Mouse (Mus musculus) monocyte, adult 2 months (primary cell): ENCODE results near the gene Pkhd1.
"Not testable (repeated sequence)": the region's sequence is repeated elsewhere in the genome, so short reads cannot be mapped to it uniquely, and the experiment has no call there.

Source experiments
- DNase-seq, 2 experiments: peaks; one replicate each; pipeline ENCODE4 v3.0.0; 2022; ENCODE audit warnings: low spot score in 2 of 2, low read depth in 1 of 2

The Pkhd1 gene

DNA sequence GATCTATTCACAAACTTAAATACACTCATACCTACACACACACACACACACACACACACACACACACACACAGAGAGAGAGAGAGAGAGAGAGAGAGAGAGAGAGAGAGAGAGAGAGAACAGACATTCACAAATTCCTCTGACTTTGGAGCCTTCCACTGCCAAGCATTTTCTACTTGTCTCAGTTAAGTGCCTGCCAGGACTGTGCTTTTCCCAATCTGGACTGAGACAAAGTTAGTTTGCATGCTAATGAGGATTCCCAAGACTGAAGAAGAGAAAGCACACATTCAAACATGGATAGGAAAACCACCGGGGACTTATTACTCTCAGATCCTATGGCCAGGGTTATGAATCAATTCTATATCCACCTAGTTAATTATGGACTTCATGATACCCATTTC lies 118.9 kb downstream of the Pkhd1 start:
- DNase-seq, result no peak

DNA sequence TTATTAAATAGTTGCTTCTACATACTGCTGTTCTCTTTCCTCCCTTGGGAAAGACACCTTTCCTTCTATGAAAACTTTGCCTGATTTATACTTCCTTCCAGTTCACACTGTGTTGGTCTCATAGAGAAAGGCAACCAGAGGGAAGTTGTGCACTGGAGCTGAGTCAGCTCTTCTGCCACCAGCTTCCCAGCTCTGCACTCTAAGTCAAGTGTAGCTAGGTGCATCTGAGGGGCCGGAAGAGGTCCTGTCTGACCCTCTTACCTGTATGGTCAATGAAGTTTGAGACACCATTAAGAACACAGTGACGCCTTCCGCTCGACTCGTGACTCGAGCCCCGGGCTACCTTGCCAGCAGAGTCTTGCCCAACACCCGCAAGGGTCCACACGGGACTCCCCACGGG lies 131.8 kb downstream of the Pkhd1 start:
- DNase-seq, result no peak

DNA sequence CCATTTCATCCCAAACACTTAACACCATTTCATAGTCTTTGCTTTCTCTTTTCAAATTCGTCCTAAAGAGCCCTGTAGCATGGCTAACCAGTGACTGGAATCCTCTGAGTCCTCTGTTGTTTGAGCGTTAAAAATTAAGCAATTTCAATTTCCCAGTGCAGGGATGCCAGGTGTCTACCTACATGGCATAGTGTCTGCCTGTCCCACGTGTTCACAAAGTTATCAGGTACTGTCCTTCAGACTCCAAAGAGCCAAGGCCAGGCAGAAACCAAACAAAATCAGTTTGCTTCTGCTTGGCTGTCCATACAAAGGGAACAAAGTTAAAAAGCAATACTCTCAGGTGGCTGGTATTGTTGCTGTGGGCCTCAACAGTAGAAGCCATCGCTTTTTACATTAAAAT lies 136.0 kb downstream of the Pkhd1 start:
- DNase-seq, result no peak

DNA sequence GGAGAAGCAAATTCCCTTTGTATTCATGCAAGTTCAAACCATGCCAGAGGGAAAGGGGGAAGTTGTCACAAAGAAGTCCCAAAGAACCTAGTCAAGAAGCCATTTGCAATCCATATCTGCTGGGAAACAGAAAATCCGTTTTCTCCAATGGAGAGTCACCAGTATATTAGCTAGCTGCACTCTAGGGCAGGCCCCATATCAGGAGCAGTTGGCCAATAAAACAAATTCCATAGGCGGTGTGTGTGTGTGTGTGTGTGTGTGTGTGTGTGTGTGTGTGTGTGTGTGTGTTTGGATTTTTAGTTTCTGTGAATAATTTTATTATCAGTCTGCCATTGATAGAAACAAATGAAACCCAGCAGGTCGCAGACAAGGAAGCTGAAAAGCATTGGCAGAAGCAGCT lies 139.2 kb downstream of the Pkhd1 start:
- no peak for DNase-seq

DNA sequence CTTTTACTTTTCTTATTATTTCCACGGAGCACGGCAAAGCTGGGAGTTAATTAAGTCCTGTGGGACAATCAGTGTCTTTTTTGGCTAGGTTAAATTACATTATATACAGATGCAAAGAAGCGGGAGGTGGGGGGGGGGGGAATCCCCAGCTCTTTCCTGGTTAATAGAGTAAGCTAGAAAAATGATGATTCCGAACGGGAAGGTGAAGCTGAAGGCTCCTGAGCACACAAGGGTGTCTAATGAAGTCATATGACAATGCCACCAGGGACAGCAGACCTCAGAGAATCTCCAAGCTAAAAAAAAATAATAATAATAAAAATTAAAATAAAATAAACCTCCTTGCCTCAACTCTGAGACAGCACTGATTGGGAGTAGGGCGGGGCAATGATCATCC lies 139.6 kb downstream of the Pkhd1 start:
- DNase-seq, result no peak

DNA sequence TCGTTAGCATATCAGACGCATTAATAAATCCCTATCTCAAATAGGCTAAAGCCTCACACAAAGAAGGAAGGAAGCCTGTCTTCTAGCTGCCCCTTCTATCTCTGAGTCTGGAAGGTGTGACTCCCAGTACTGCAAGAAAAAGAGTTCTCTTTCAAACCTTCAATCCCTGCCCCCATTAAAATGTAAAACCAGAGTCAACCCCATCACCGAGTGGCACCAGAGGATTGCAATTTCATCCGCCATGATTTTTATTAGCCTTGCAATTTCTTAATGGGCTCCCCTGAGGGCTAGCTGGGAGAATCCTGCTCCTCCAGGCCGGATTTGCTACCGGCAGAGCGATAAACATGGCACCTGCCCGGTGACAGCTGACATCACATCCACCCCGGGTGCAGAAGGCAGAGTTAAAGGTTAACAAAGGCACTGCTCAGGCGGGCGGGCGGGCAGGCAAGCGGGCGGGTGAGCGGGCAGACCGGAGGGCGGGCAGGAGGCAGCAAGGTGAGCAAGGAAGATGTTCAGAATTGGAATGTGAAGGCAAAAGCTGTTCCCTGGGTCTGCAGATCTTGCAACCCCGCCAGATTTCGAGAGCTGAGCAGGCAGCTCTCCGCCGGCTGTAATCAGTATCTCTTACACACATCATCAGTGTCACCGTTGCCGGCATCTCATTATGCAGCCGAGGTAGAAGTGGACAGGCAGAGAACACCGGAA lies 140.2 kb downstream of the Pkhd1 start:
- DNase-seq, result no peak

DNA sequence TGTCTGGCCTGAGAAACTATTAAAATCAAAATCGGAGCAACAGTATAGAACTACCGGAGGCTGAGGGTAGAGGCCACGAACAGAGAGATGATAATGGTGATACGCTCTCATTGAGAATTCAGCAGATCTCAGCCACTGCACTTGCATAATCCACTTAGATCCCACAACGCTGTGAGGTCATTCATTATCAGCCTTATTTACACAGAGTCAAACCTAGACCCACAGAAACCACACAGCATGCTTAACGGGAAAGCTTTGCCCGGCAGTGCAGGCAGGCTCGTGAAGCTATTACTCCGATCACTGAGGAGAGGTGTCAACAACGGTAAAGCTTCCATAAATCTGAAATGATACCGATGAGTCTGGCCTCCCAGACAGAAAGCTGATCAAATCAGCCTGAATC lies 147.1 kb downstream of the Pkhd1 start:
- no peak for DNase-seq

DNA sequence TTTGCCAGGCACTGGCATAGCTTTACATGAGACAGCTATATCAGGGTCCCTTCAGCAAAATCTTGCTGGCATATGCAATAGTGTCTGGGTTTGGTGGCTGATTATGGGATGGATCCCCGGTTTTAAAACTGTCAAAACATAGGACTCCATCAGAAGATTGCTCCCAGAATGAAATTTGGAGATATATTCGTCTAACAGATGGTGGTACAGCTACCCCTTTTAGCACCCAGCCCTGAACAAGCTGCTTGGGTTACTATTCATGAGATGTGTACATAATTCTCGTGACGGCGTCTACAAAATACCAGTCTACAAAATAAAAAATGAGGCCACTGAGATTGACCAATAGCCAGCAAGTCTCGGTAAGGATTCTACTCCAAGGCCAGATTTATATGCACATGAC lies 147.5 kb downstream of the Pkhd1 start:
- no peak for DNase-seq

DNA sequence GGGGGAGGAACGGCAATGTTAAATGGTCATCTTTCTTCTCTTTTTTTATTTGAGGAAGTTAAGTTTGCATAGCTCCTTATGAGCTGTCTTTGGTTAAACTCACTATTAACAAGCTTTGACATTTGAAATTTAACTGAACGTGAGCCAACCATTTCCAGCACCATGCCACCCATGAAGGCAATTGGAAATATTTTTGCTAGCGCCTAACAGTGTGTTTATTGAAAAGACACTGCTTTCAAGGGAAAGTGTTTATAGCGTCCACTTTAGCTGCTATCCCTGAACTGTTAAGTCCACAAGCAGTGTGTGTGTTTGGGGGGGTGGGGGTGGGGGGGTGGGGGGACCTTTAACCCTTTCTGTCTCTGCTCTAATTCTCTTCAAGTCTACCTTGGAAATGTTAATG lies 151.4 kb downstream of the Pkhd1 start:
- no peak for DNase-seq

DNA sequence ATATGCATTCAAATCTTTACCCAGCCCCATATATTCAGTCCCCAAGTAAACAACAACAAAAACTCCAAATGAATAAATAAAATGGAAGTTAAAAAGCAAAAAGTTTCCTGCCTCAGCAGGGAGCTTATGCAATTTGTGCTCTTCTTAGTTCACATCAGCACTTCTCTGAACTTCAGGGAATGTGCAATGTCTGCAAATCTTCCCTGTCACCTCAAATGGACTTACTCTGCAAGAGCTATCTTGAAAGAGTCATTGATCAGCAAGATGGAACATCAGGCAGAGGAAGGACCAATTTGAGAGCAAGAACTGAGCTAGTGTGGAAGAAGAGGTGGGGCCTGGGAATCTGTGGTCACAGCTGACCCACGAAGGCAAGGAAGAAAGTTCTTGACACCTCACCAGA lies 163.2 kb downstream of the Pkhd1 start:
- no peak for DNase-seq

DNA sequence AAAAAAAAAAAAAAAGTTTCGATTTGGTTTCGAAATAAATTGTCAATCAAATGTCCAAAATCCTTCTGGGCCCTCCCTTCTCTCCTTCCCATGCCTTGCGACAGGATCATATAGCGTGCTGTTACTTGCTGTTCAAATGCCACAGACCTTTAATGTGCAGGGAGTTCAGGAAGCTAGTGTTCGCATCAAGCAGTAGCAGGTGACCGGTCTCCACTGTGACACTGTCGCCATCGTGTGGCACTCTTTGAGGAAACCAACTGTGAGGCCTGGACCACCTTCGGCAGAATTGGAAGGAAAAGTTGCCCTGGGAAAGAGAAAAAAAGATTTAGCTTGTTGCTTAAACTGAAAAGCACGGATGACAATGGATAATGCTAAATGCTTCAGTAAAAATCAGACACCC lies 167.8 kb downstream of the Pkhd1 start:
- no peak for DNase-seq

DNA sequence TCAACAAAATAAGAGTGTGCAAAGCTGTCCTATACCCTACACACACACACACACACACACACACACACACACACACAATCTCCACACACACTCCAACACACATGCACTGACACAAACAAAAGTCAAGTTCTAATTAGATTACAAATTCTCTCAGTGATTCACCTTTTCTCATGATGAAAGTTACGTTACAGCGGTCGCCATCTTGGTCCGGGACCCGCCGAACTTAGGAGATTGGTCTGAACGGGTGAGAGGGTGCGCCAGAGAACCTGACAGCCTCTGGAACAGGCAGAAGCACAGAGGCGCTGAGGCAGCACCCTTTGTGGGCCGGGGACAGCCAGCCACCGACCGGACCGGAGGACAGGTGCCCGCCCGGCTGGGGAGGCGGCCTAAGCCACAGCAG lies 185.8 kb downstream of the Pkhd1 start:
- not testable (repeated sequence) for DNase-seq

DNA sequence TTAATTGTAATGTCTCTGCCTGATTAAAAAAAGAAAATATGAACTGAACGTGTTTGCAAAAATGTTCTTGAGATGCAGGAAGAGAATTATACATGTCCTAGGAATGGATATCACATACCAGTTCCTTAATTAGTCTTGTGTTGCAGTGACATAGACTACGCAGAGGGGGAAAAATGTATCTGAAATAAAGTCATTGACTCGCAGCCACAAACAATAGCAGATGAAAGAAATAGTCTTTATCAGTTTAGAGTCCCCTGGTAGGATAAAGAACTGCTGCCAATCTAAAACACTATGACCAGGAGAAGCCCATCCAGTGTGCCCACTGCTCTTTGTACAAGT lies 188.8 kb downstream of the Pkhd1 start:
- DNase-seq, result no peak

DNA sequence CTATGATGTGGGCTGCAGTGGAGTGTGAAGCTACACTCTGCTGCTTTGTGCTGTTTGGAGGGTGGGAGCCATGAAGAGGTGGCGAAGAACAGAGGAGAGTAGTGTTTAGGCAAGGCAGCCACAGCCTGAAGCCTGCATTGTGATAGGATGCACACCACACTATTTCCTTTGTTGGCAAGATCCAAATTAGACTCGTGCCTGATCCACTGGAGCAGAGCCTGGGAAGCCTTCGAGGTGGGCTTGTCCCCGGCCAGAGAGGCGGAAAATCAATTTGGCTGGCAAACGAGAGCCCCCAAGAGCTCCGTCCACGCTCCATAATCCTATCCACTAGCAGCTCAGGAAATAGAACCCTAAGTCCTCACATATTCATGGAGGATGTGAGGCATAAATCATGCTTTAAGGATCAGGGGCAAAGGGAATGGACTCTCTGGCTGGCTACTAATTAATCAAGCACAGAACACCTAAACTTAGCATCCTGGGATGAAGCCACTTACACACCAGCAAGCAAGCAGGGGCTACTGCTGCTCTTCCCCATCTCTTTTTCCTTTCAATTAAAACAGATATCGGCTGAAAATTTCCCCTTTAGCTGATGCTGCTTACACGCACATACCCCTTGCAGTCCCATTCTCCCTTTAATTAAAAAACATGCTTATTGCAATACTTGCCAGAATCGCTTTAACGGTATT lies 189.4 kb downstream of the Pkhd1 start:
- no peak for DNase-seq

DNA sequence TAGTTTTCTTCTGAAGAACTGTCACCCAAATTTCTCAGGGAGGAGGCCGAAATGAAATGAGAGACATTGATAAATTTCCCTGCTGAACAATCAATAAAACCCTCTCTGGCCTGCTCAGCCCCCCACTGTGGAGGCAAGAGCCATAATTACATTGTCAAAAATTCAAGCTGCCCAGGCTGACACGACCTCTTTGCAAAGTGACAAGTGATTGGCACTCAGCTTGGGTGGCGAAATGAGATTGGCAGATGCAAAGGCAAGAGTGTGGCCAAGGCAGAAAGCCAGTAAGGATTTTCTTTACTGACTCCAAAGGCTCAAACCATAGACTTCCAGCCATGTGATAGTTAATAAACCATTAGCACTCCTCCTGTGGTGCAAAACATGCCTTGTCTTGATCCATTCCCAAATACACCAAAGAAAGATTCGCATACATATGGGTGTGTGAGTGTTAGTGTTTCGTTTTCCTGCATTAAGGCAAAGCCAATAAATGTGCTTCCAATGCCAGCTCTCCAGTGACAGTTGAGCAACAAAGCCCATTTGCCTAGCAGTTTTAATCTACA lies 208.4 kb downstream of the Pkhd1 start:
- no peak for DNase-seq

DNA sequence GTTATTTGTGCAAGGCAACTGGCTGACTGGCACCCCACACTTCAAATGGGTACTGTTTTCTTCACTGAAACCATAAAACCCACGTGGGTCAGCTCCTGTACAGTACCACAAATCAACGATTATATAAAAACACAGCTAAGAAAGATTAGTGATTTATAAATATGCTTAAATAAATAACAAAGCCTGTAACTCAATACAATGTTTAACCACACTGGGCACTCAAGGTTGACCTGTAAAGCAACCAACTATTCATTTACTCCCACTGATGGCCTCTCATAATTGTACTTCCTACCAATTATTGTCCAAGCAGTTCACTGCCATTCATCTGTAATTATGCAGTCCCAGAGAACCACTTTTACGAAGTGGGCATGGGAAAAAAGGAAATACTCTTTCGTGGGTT lies 219.5 kb downstream of the Pkhd1 start:
- no peak for DNase-seq

DNA sequence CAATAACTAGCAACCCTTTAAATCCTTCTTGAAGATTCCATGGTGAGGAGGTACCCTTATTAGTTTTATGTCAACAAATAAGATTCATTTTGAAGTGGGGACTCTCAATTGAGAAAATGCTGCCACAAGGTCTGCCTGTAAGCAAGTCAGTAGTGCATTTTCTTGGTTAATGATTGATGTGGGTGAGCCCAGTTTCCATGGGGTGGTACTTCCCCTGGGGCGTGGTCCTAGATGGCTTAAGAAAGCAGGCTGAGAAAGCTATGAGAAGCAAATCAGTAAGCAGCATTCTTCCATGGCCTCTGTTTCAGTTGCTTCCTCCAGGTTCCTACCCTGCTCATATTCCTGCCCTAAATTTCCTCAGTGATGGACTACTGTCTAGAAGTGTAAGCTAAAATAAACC lies 253.4 kb downstream of the Pkhd1 start:
- DNase-seq, result no peak

DNA sequence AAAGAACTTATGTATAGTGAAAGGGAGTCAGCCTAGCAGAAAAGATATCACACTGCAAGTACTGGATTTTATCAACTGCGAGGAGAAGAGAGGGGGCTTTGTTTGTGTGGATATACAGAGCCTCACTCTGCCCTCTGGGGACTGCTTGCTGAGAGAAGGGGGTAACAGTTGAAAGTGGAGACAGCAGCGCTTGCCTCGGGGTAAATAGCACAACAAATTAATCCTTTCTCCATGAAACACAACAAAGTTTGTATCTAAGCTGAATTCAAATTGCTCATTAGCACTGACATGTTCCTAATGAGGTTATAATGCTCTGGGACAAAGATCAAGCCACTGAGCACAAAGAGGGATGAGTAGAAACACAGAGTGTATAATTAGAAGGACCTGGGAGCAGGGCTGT lies 273.2 kb downstream of the Pkhd1 start:
- no peak for DNase-seq

DNA sequence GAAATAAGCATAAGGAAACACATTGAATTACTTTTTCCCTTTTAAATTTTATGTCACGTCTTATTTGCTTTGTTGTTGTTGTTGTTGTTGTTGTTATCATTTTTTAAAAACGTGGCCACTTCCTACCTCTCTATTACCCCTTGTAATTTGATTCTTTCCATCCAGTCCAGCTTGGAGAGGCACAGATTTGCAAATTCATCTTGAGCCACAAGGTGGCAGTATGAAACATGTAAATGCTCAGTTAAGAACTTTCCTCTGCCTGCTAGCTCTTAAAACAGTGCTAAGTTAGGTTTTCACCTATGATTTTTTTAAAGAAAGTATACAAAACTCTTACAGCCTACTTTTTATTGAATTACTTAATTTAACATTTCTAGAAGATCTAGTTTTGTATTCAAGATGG lies 306.4 kb downstream of the Pkhd1 start:
- DNase-seq, result no peak

DNA sequence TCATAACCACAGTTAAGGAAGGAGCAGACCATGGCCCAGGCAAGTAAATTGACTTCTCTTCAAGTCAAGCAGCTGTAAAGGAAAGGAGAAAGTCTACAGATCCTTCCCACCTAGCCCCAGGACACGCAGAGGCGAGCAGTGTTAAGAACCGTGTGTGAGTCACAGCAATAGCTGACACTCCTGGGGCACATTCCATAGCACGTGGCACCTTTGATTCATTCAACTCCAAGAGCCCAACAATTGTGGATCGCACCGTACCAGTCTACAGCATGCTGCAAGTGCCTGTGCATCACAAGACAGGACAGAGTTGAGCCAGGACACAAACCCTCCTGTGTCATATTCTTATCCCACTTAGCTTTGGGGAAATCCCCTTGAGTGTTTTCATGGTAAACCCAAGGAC lies 306.9 kb downstream of the Pkhd1 start:
- no peak for DNase-seq

DNA sequence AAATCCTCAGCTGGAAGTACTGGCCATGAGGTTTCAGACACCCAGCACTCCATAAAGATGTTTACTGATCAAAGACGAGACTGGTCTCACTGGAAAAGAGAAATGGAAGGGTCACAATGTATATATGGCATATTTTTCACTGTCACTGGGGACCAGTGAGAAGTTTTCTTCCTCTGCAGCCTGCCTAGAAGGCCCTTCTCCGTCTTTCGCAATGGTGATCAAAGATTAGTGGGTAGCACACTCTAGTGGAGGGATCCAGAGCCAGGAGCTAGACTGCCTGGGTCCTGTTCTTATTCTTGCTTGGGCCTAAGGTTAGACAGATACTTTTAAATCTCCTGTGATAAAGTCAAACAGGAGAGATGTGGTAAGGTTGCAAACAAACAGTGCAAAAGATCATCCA lies 311.7 kb downstream of the Pkhd1 start:
- no peak for DNase-seq

DNA sequence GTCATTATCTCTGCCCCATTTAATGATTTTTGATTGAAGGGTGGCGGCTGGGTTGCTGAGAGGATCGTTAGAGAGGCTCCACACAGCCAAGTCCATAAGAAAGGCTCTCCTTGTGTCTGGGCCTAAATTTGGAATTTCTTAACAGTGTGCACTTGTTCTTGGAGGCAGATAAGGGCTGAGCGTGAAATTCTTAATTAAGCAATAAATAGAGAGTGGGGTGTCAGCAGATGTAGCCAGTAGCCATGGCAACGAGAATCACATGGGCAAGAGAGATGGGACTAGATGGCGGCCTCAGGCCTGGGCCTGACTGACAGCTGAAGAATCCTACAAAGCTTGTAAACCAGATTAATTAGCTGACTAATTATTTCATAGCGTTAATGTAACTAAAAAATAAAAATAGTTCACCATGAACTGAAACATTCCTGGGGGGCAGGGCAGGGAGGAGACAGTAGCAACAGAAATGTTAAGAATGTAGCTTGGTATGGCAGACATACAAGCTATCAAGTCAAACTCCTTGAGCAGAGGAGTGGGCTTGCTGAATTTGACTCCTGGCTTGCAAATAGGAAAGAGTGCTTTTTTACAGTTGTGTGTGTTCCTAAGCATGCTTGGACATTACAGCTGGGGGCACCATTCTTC lies 314.8 kb downstream of the Pkhd1 start:
- DNase-seq, result no peak
